Mouse (Mus musculus) leukemia stem cell, adult 10-12 weeks (primary cell): ENCODE measurements around the gene Sema3d. TPM values are rescaled to one million over a fixed set of nuclear protein-coding genes. Genes with fewer than 3 reads are reported as not detected.

Source experiments
- polyA plus RNA-seq: library from polyadenylated mRNA; stranded (reverse); fragments of >175 nt; gene quantifications from 2 replicates; pipeline ENCODE4 v1.2.3, GENCODE M21; 2012; ENCODE audit warnings: low replicate concordance

The Sema3d gene
- polyA plus RNA-seq = 0.08 TPM in 1 of 2 replicates, not detected in the other

DNA sequence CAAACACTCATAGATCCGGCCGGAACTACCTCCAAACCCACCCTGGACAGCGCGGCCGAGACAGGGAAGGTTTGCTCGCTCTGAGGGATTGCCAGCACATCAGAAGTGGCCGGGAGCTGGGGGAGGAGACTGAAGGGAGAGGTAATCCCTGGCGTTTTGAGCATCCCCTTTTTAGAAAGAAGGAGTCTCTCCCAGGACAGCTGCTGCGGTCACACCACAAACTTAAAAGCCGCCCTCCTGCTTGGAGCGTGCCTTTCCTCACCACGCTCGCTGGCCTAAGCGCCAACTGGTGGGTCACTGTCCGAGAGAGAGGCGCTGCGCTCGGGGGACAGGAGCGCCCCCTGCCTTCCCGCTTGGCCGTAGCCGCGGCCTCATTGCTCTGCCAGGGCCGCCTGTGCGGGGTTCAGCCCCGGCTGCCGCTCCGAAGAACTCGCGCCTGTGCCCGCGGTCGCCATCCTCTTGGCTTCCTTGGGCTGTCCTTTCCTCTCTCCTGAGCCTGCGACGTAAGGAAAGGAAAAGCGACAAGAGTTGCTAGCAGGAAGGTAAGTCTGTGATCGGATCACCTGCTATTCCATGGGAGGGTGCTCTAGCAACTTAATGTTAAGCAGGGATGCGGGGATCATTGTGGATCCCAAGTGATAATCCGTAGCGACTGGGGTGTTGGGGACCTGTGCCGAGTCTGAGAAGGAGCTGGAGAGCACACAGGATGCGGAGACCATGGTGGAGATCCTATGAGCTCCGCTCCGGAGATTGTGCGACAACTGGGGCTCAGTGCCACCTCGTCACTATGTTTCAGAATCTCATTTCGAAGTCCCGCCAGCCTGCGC lies at the start of gene Sema3d:
Sema3d (plus strand) TSS at position 253 of the 827 bp plus-strand sequence.

